8 mouse cellular contexts compared by ENCODE assay signal in the genomic region with DNA sequence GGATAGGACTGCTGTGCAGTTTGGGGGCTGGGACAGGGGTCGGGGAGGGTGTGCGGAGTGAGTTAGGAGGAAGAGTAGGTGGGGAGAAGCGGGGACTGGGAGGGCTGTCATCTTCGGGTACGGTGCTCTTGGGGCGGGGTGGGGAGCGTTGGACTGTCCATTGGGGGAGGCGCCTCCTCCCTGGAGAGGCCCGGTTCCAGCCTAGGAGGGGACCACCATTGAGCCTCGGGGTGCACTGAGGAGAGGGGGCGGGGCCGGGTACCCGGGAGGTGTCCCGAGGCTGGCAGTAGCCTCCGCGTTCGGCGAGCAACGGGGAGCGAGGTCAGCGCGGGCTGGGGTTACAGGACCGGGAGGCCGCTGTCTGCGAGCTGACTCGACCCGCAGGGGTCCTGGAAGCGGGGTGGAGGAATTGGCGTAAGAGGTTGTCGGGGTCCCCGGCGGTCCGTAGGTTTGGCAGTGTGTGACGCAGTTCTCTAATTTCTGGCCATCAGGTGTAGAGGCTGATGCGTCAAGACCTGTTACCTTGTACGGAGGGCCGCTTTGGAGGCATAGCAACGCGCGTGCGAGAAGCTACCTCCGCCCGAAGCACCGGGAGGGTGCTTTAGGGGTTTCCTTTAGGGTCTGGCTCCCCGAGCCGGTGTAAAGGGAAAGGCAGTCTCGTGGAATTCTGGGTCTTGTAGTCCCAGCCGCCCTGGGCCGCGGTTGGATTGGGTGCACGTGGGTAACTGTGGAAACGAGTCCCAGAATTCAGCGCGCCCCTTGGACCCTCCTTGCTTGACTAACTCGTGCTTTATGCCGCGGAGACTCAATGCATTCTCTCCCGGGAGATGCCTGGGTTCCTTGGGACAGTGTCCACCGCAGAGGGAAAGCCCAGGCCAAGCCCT. TPM values are rescaled to one million over a fixed set of nuclear protein-coding genes. Genes with fewer than 3 reads are reported as not detected.
DNase-seq lines count a peak whose midpoint lies in the region; ATAC-seq and TF ChIP-seq lines count a peak whose summit lies in the region.

No protein-coding gene starts in this region.

- no peaks in the 10 kb centered on the region for H3K79me3 ChIP-seq in C2C12 (ENCODE audit: low read depth)

- H3K4me3 ChIP-seq in C2C12 (ENCODE audit: insufficient read depth, poor library complexity, severe bottlenecking): peak overlapping the region; percentile 46
- H3K4me3 ChIP-seq in heart, embryonic 15.5 days: peak overlapping the region; percentile 97
- H3K4me3 ChIP-seq in liver, embryonic 14.5 days (ENCODE audit: insufficient read depth in 1 of 2, low read depth in 2 of 2, low read length in 2 of 2): peak overlapping the region; percentile 62 to 91
- H3K4me3 ChIP-seq in neural tube, embryonic 11.5 days (ENCODE audit: low read depth, low read length): peak overlapping the region; percentile 89
- H3K4me3 ChIP-seq in stomach, postnatal 0 days (ENCODE audit: low read depth, low read length): peak overlapping the region; percentile 82

- peak overlapping the region; percentile 76 for H3K9ac ChIP-seq in heart, embryonic 15.5 days
- H3K9ac ChIP-seq in liver, embryonic 14.5 days (replicated peaks): peak overlapping the region; percentile 53
- H3K9ac ChIP-seq in neural tube, embryonic 11.5 days (ENCODE audit: low read length): peak overlapping the region; percentile 84
- H3K9ac ChIP-seq in stomach, postnatal 0 days (ENCODE audit: low read length): peak overlapping the region; percentile 68

- TF ChIP-seq CTCF in C2C12 (IDR thresholded peaks at IDR 0.05; ENCODE audit: control insufficient read depth, insufficient read depth, insufficient read length): no peak
- TF ChIP-seq CTCF in liver, embryonic 14.5 days (IDR thresholded peaks at IDR 0.05; ENCODE audit: low read depth): no peak
- no peak for TF ChIP-seq CTCF in stomach, postnatal 0 days (IDR thresholded peaks at IDR 0.05; ENCODE audit: low read depth)

- no peak for TF ChIP-seq EP300 in liver, embryonic 14.5 days (IDR thresholded peaks at IDR 0.05; ENCODE audit: low read depth)
- TF ChIP-seq EP300 in stomach, postnatal 0 days (optimal IDR thresholded peaks at IDR 0.05): no peak

- WGBS in heart, embryonic 15.5 days: under 1% methylated on average over 56 of the region's 59 CpGs
- WGBS in liver, embryonic 14.5 days (ENCODE audit: insufficient replicate concordance): under 1% methylated on average over 56 of the region's 59 CpGs
- under 1% methylated on average over 52 of the region's 59 CpGs for WGBS in neural tube, embryonic 11.5 days
- WGBS in stomach, postnatal 0 days: under 1% methylated on average over 55 of the region's 59 CpGs

- no peaks in the 10 kb centered on the region for H3K27me3 ChIP-seq in C2C12 (ENCODE audit: control insufficient read depth, insufficient read depth, insufficient read length)
- H3K27me3 ChIP-seq in heart, embryonic 15.5 days: no peaks in the 10 kb centered on the region
- H3K27me3 ChIP-seq in liver, embryonic 14.5 days (ENCODE audit: control insufficient read depth, insufficient read depth, low read length): no peaks in the 10 kb centered on the region
- H3K27me3 ChIP-seq in neural tube, embryonic 11.5 days (ENCODE audit: control insufficient read depth, insufficient read depth, low read length): no peaks in the 10 kb centered on the region
- H3K27me3 ChIP-seq in stomach, postnatal 0 days (ENCODE audit: control insufficient read depth, insufficient read depth, low read length): no peaks in the 10 kb centered on the region

- H3K36me3 ChIP-seq in C2C12 (ENCODE audit: control insufficient read depth, insufficient read depth): no peaks in the 10 kb centered on the region
- H3K36me3 ChIP-seq in heart, embryonic 15.5 days: no peaks in the 10 kb centered on the region
- no peaks in the 10 kb centered on the region for H3K36me3 ChIP-seq in liver, embryonic 14.5 days (replicated peaks; ENCODE audit: control insufficient read depth, insufficient read depth, low read depth)
- H3K36me3 ChIP-seq in neural tube, embryonic 11.5 days (ENCODE audit: control insufficient read depth, insufficient read depth, low read length): no peaks in the 10 kb centered on the region
- no peaks in the 10 kb centered on the region for H3K36me3 ChIP-seq in stomach, postnatal 0 days (ENCODE audit: control insufficient read depth, insufficient read depth, low read length)

- H3K79me2 ChIP-seq in C2C12 (ENCODE audit: control insufficient read depth, insufficient read depth): peaks cover 13% of the 10 kb centered on the region

- H3K9me3 ChIP-seq in heart, embryonic 15.5 days (replicated peaks): no peaks in the 10 kb centered on the region
- H3K9me3 ChIP-seq in liver, embryonic 14.5 days (ENCODE audit: control insufficient read depth, low read length): no peaks in the 10 kb centered on the region
- H3K9me3 ChIP-seq in neural tube, embryonic 11.5 days (ENCODE audit: control insufficient read depth, low read length): no peaks in the 10 kb centered on the region
- no peaks in the 10 kb centered on the region for H3K9me3 ChIP-seq in stomach, postnatal 0 days (ENCODE audit: control insufficient read depth, low read length)

- H3K4me2 ChIP-seq in heart, embryonic 15.5 days: peak overlapping the region; percentile 99
- peak overlapping the region; percentile 65 for H3K4me2 ChIP-seq in liver, embryonic 14.5 days (ENCODE audit: low read depth)
- peak overlapping the region; percentile 97 for H3K4me2 ChIP-seq in neural tube, embryonic 11.5 days (ENCODE audit: low read depth)
- H3K4me2 ChIP-seq in stomach, postnatal 0 days (replicated peaks; ENCODE audit: low read depth): peak overlapping the region; percentile 97

- peak overlapping the region; percentile 94 for H3K27ac ChIP-seq in heart, embryonic 15.5 days
- H3K27ac ChIP-seq in liver, embryonic 14.5 days: no peak overlapping the region
- H3K27ac ChIP-seq in neural tube, embryonic 11.5 days (ENCODE audit: low read depth, low read length): peak overlapping the region; percentile 95
- peak overlapping the region; percentile 91 for H3K27ac ChIP-seq in stomach, postnatal 0 days (replicated peaks)

- ATAC-seq in heart, embryonic 15.5 days (replicated peaks; ENCODE audit: insufficient number of reproducible peaks, insufficient read depth, low FRiP score, low read depth): peak; percentile 61
- ATAC-seq in liver, embryonic 14.5 days (ENCODE audit: insufficient read depth): peak; percentile 52
- peak; percentile 60 for ATAC-seq in neural tube, embryonic 11.5 days (ENCODE audit: insufficient read depth, low FRiP score, low TSS enrichment)
- peak; percentile 78 for ATAC-seq in stomach, postnatal 0 days (ENCODE audit: low FRiP score, low TSS enrichment)

- H3K4me1 ChIP-seq in heart, embryonic 15.5 days (replicated peaks): peaks cover 8% of the 10 kb centered on the region
- H3K4me1 ChIP-seq in liver, embryonic 14.5 days (replicated peaks; ENCODE audit: control insufficient read depth in 2 of 2, insufficient read depth in 2 of 2, low read length in 1 of 2): peaks cover 7 to 8% of the 10 kb centered on the region in 2 experiments; a peak in 3 of 4 replicates
- peaks cover 8% of the 10 kb centered on the region for H3K4me1 ChIP-seq in neural tube, embryonic 11.5 days (ENCODE audit: control insufficient read depth, insufficient read depth, low read length)
- 0 out of 2 replicates have a peak, but pooled peaks cover 2% of the 10 kb centered on the region for H3K4me1 ChIP-seq in stomach, postnatal 0 days (replicated peaks; ENCODE audit: control insufficient read depth, insufficient read depth)

- H3ac ChIP-seq in C2C12 (ENCODE audit: control insufficient read depth, insufficient read length, low read depth): peak overlapping the region; percentile 59

- peak; percentile 97 for DNase-seq in brain, adult 2 months (ENCODE audit: low read depth, low spot score)
- DNase-seq in fibroblast of lung, adult 2 months (ENCODE audit: low read depth): peak; percentile 69
- peak; percentile 94 to 96 for DNase-seq in kidney, postnatal 25 days
- peak; percentile 73 to 74 (median 74) for DNase-seq in liver, embryonic 14.5 days (ENCODE audit: low read depth in 3 of 3, low spot score in 3 of 3)
- DNase-seq in neural tube, embryonic 11.5 days (ENCODE audit: low spot score): peak; percentile 92
- DNase-seq in stomach, postnatal 0 days (ENCODE audit: low spot score): peak; percentile 90

TF ChIP-seq in C2C12, 6 proteins besides CTCF, POLR2A, EP300 and RAD21:
- no peak for TF ChIP-seq FOSL1 (IDR thresholded peaks at IDR 0.05; ENCODE audit: insufficient read depth, low read length, poor library complexity, severe bottlenecking)
- peak; percentile 70 for TF ChIP-seq MAX (IDR thresholded peaks at IDR 0.05)
- TF ChIP-seq USF1 (IDR thresholded peaks at IDR 0.05; ENCODE audit: low read depth): peak; percentile 50

RNA-seq across cellular contexts. Expression of gene Dcun1d4, which starts 11.3 kb away (rescaled TPM):
- polyA plus RNA-seq in C2C12 (2012; fragmentation: generic; extraction: Trizol): 3.3 TPM
- 15.1 and 15.3 TPM in 2 replicates for polyA plus RNA-seq in heart, embryonic 15.5 days (2015; fragmentation: Nextera tagmentation; extraction: Ambion mirVana)
- 1.1 and 1.5 TPM in 2 replicates for polyA plus RNA-seq in liver, embryonic 14.5 days (2012; rRNA removed)
- polyA plus RNA-seq in liver, embryonic 14.5 days (2014; fragmentation: Nextera tagmentation; extraction: Ambion mirVana): 2.8 and 2.9 TPM in 2 replicates
- polyA plus RNA-seq in neural tube, embryonic 11.5 days (2014; fragmentation: Nextera tagmentation; extraction: Ambion mirVana): 71.0 and 73.2 TPM in 2 replicates
- 10.6 and 10.8 TPM in 2 replicates for polyA plus RNA-seq in stomach, postnatal 0 days (2015; fragmentation: Nextera tagmentation; extraction: Ambion mirVana)

Comparison
In these comparisons a context has a peak if more than half of its experiments do, and no peak if none do; other contexts are left out.
1. H3K4me3 ChIP-seq: peak in every context shown above with its lines; median percentile 97 in heart, embryonic 15.5 days; 89 in neural tube, embryonic 11.5 days; 82 in stomach, postnatal 0 days; 76 in liver, embryonic 14.5 days; 46 in C2C12.